Mouse (Mus musculus) intestine, embryonic 14.5 days (tissue): ENCODE data around the gene A730071L15Rik. TPM values are rescaled to one million over a fixed set of nuclear protein-coding genes. Genes with fewer than 3 reads are reported as not detected.

Experiments used
- ATAC-seq: fragments of 200-750 bp; cut with Nextera tagmentation; replicated peaks from 2 replicates; pipeline ENCODE4 v1.8.0; 2017; ENCODE audit warnings: low read depth, moderate number of reproducible peaks, moderate TSS enrichment, moderate library complexity; ENCODE audit not compliant: low FRiP score, low TSS enrichment
- DNase-seq: peaks from one replicate; pipeline ENCODE4 v3.0.0-alpha.2; 2018; ENCODE audit warnings: low spot score
- H3K27ac ChIP-seq: fragments of 300-500 bp; sonication (generic); 2 replicates; pipeline ENCODE4 v1.5.1; 2014; ENCODE audit warnings: low read depth, mild to moderate bottlenecking, control low read depth
- H3K27me3 ChIP-seq: fragments of 300-500 bp; sonication (generic); replicated peaks from 2 replicates; pipeline ENCODE4 v1.6.1; 2014; ENCODE audit warnings: low read length, control low read depth; ENCODE audit not compliant: control insufficient read depth, insufficient read depth
- H3K36me3 ChIP-seq: fragments of 300-500 bp; sonication (generic); 2 replicates; pipeline ENCODE4 v1.6.1; 2014; ENCODE audit warnings: low read length, control low read depth; ENCODE audit not compliant: control insufficient read depth, insufficient read depth
- H3K4me1 ChIP-seq: fragments of 300-500 bp; sonication (generic); replicated peaks from 2 replicates; pipeline ENCODE4 v1.6.1; 2014; ENCODE audit warnings: low read length, control low read depth, mixed read lengths; ENCODE audit not compliant: control insufficient read depth, insufficient read depth
- H3K4me2 ChIP-seq: fragments of 300-500 bp; sonication (generic); 2 replicates; pipeline ENCODE4 v1.6.1; 2014; ENCODE audit warnings: low read length
- H3K4me3 ChIP-seq: fragments of 300-500 bp; sonication (generic); 2 replicates; pipeline ENCODE4 v1.5.1; 2014; ENCODE audit warnings: low read depth, low read length, control low read depth, mixed read lengths
- H3K9ac ChIP-seq: fragments of 300-500 bp; sonication (generic); 2 replicates; pipeline ENCODE4 v1.6.1; 2014; ENCODE audit warnings: mild to moderate bottlenecking, low read length
- H3K9me3 ChIP-seq: fragments of 300-500 bp; sonication (generic); 2 replicates; pipeline ENCODE4 v1.6.1; 2016; ENCODE audit warnings: low read length, control low read depth; ENCODE audit not compliant: control insufficient read depth
- WGBS: fragments of 180-500 bp; shearing (Covaris S2); extraction: QIAGEN DNeasy Blood & Tissue Kit; methylation state at CpG from one replicate; pipeline ENCODE4 v1.1.7; 2014; 5-methylcytosine and 5-hydroxymethylcytosine counted together
- polyA plus RNA-seq: library from polyadenylated mRNA; unstranded; fragments of >200 nt; fragmentation: Nextera tagmentation; extraction: Ambion mirVana; gene quantifications from 2 replicates; pipeline ENCODE4 v1.2.1, GENCODE M21; 2014

The A730071L15Rik gene
- polyA plus RNA-seq, 1 experiment from 2014 or later, result 0.54 TPM

GRCm38 (mm10) chr11:6161549-6161948 is 38.3 kb upstream of the A730071L15Rik start:
- no peaks in the 10 kb centered on the region for H3K4me1 ChIP-seq
- H3K27me3 ChIP-seq, result no peaks in the 10 kb centered on the region
- no peaks in the 10 kb centered on the region for H3K36me3 ChIP-seq
- H3K4me2 ChIP-seq, result no peak overlapping the region
- no peak overlapping the region for H3K4me3 ChIP-seq
- H3K9me3 ChIP-seq, result no peaks in the 10 kb centered on the region
- no peak overlapping the region for H3K9ac ChIP-seq
- ATAC-seq (no peak), DNase-seq (no peak)
- H3K27ac ChIP-seq, result no peak overlapping the region

- H3K27me3 ChIP-seq, result no peaks in the 10 kb centered on the region
- no peak overlapping the region for H3K4me2 ChIP-seq
- H3K4me3 ChIP-seq, result no peak overlapping the region
- H3K4me1 ChIP-seq, result no peaks in the 10 kb centered on the region
- DNase-seq (no peak), ATAC-seq (no peak)
- H3K9ac ChIP-seq, result no peak overlapping the region
- no peaks in the 10 kb centered on the region for H3K9me3 ChIP-seq
- 98% methylated on average over 3 of the region's 3 CpGs for WGBS
- no peak overlapping the region for H3K27ac ChIP-seq
- H3K36me3 ChIP-seq, result no peaks in the 10 kb centered on the region
These were observed 36.8 kb upstream of the A730071L15Rik start for GRCm38 (mm10) chr11:6163062-6163461.

- Histone ChIP-seq H3K4me3 (no peak overlapping the region), H3K27me3 (no peaks in the 10 kb centered on the region), H3K9ac (no peak overlapping the region), H3K36me3 (no peaks in the 10 kb centered on the region), H3K27ac (no peak overlapping the region), H3K4me1 (no peaks in the 10 kb centered on the region), H3K4me2 (no peak overlapping the region), H3K9me3 (no peaks in the 10 kb centered on the region)
- DNase-seq (no peak), ATAC-seq (no peak)
- WGBS, result 90% methylated on average over 12 of the region's 12 CpGs
These were observed 36.1 kb upstream of the A730071L15Rik start for GRCm38 (mm10) chr11:6163706-6164105.

- Histone ChIP-seq H3K27ac (no peak overlapping the region), H3K4me1 (no peaks in the 10 kb centered on the region), H3K9ac (no peak overlapping the region), H3K4me3 (no peak overlapping the region), H3K9me3 (no peaks in the 10 kb centered on the region), H3K36me3 (no peaks in the 10 kb centered on the region), H3K27me3 (no peaks in the 10 kb centered on the region), H3K4me2 (no peak overlapping the region)
- 95% methylated on average over 7 of the region's 7 CpGs for WGBS
- ATAC-seq, result no peak
- no peak for DNase-seq
These were observed 35.0 kb upstream of the A730071L15Rik start for GRCm38 (mm10) chr11:6164781-6165180.

- 91% methylated on average over 7 of the region's 7 CpGs for WGBS
- DNase-seq, result no peak
These were observed 34.3 kb upstream of the A730071L15Rik start for GRCm38 (mm10) chr11:6165391-6166081.

GRCm38 (mm10) chr11:6166351-6166750 is 33.5 kb upstream of the A730071L15Rik start:
- H3K4me3 ChIP-seq, result no peak overlapping the region
- H3K36me3 ChIP-seq, result no peaks in the 10 kb centered on the region
- no peaks in the 10 kb centered on the region for H3K27me3 ChIP-seq
- no peak for ATAC-seq
- no peaks in the 10 kb centered on the region for H3K9me3 ChIP-seq
- H3K27ac ChIP-seq, result no peak overlapping the region
- DNase-seq, result no peak
- no peaks in the 10 kb centered on the region for H3K4me1 ChIP-seq
- H3K4me2 ChIP-seq, result no peak overlapping the region
- WGBS, result 95% methylated on average over 12 of the region's 12 CpGs
- no peak overlapping the region for H3K9ac ChIP-seq

More at GRCm38 (mm10) chr11:6165391-6166081, 34.3 kb upstream of the A730071L15Rik start:
- ATAC-seq, result no peak
- Histone ChIP-seq H3K4me3 (no peak overlapping the region), H3K9ac (no peak overlapping the region), H3K4me2 (no peak overlapping the region), H3K36me3 (no peaks in the 10 kb centered on the region), H3K4me1 (no peaks in the 10 kb centered on the region), H3K27ac (no peak overlapping the region), H3K9me3 (no peaks in the 10 kb centered on the region), H3K27me3 (no peaks in the 10 kb centered on the region)

DNA sequence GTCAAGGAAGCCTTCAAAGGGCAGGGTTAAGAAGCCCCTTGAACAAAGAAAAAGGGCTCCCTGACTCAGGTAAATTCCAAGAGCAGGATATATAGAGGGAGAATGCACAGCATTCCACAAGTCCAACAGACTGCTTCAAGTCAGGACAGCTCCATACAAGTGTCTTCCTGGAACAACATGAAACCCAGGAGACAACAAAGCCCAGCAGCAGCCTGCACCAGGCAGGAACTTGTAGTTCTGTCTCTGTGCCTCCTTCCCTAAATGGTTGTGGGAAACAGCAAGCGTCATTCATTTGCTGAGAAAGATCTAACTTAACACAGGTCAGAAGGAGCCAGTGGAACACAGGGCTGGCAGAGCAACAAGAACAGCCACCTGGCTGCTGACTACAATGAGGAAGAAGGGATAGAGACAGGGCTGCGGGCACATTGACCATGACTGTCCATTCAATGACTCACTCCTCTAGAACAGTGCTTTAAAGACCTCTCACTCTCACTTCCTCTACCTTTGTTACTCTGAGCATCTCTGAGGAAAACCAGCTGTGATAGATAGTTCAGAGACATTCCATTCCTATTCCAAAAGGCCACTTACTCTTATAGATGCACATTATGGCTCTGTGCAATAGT is 30.7 kb upstream of the A730071L15Rik start:
- 82% methylated on average over 2 of the region's 2 CpGs for WGBS
- H3K4me2 ChIP-seq, result no peak overlapping the region
- no peaks in the 10 kb centered on the region for H3K27me3 ChIP-seq

DNA sequence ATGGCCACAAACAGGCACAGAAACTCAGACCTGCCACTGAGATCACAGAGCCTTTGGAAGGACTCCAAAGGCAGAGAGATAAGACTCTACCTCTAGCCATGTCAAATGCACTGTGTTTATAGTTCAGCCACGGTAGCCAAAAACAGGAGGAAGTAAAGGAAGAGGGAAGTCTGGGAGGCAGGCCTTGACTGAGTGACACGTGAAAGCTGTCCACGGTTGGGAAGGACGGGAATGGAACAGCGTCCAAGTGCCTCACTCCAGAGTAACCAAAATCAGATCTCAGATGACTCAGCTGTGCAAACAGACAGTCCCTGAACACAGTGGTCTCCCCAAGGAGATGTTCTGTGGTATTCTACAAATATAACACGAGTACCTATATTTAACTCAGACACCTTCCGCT is 25.1 kb upstream of the A730071L15Rik start:
- Histone ChIP-seq H3K27me3 (no peaks in the 10 kb centered on the region), H3K36me3 (no peaks in the 10 kb centered on the region), H3K4me3 (no peak overlapping the region), H3K4me1 (peaks cover 24% of the 10 kb centered on the region), H3K4me2 (no peak overlapping the region), H3K9ac (no peak overlapping the region), H3K27ac (no peak overlapping the region), H3K9me3 (no peaks in the 10 kb centered on the region)
- ATAC-seq, result no peak
- no peak for DNase-seq
- WGBS, result 63% methylated on average over 7 of the region's 7 CpGs

More for the DNA sequence above, 30.7 kb upstream of the A730071L15Rik start:
- Histone ChIP-seq H3K4me1 (no peaks in the 10 kb centered on the region), H3K36me3 (no peaks in the 10 kb centered on the region), H3K4me3 (no peak overlapping the region), H3K9me3 (no peaks in the 10 kb centered on the region), H3K9ac (no peak overlapping the region), H3K27ac (no peak overlapping the region)
- ATAC-seq (no peak), DNase-seq (no peak)

DNA sequence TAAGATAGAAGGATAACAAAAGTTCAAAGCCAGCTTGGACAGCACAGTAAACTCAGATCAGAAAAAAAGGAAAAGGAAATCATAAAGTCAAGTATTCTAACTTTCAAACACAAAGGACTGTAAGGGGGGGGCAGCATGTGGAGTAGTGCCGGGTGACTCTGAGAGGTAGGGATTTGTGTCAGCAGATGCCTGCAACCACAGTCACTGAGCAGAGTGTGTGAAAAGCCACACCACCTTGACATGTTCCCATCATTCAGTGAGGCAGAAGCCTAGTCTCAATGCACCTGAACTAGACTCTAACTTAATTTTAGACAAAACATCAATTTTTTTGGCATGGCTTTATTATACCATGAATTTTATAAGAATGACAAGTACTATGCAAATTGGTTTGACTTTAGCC is 24.3 kb upstream of the A730071L15Rik start:
- H3K4me1 ChIP-seq, result peaks cover 24% of the 10 kb centered on the region
- no peak overlapping the region for H3K4me3 ChIP-seq
- H3K36me3 ChIP-seq, result no peaks in the 10 kb centered on the region
- no peaks in the 10 kb centered on the region for H3K27me3 ChIP-seq
- WGBS, result 50% methylated on average over 1 of the region's 1 CpGs
- ATAC-seq (no peak), DNase-seq (no peak)
- H3K9me3 ChIP-seq, result no peaks in the 10 kb centered on the region
- no peak overlapping the region for H3K4me2 ChIP-seq
- H3K27ac ChIP-seq, result no peak overlapping the region
- no peak overlapping the region for H3K9ac ChIP-seq
